In genomic region chr16:29208841-29209240, GRCm38 (mm10) we compare ENCODE assay signal across 14 mouse cellular contexts. TPM values are rescaled to one million over a fixed set of nuclear protein-coding genes. Genes with fewer than 3 reads are reported as not detected.
DNase-seq lines count a peak whose midpoint lies in the region; ATAC-seq lines count a peak whose summit lies in the region.
"Had no signal": no experiment of that assay in that cellular context is flagged by ENCODE, and none has a peak within 500 bp of the region (broad histone marks: within the 10 kb centered on the region; RNA-seq: fewer than 3 reads in every experiment).

No protein-coding gene starts in this region.

- peaks cover 20% of the 10 kb centered on the region for H3K4me1 ChIP-seq in hindbrain, embryonic 16.5 days (ENCODE audit: control insufficient read depth, insufficient read depth, low read depth, low read length)

- peak; percentile 12 to 34 for DNase-seq in left cerebral cortex, adult 18-20 months (ENCODE audit: low spot score in 2 of 2)
- no peak for DNase-seq in left cerebral cortex, adult 11 months (ENCODE audit: low spot score)
- DNase-seq in cerebellum, postnatal 14 days = peak; percentile 33 to 56
- peak; percentile 62 to 78 for DNase-seq in heart, adult 18-20 months
- DNase-seq in heart, postnatal 14 days = peak; percentile 16 to 47
- DNase-seq in ovary, postnatal 14 days (ENCODE audit: low spot score) = no peak
- no peak for DNase-seq in adipocyte (ENCODE audit: low spot score)
- DNase-seq: kidney, adult 11 months; lung, postnatal 14 days had no signal

- intact Hi-C loops in heart, postnatal 14 days (cut with DNase I) = loop anchor here (10.0 kb wide), 1 partner anchor 374 kb away; no protein-coding TSS in a partner anchor

- H3K9me3 ChIP-seq in hindbrain, embryonic 16.5 days (ENCODE audit: control insufficient read depth, low read length) = no peaks in the 10 kb centered on the region
- H3K9me3 ChIP-seq: forebrain, embryonic 10.5 days; hindbrain, embryonic 10.5 days had no signal

- no peak for ATAC-seq in hindbrain, embryonic 16.5 days
- ATAC-seq: CD4-positive, CD25-positive, alpha-beta regulatory T cell, adult 4 months; Patski had no signal

- H3K4me2 ChIP-seq in hindbrain, embryonic 16.5 days (ENCODE audit: low read length) = no peak overlapping the region

- H3K36me3 ChIP-seq in hindbrain, embryonic 16.5 days (ENCODE audit: control insufficient read depth, insufficient read depth, low read length) = no peaks in the 10 kb centered on the region
- H3K36me3 ChIP-seq: forebrain, embryonic 10.5 days; hindbrain, embryonic 10.5 days had no signal

- no peak overlapping the region for H3K4me3 ChIP-seq in hindbrain, embryonic 16.5 days (ENCODE audit: low read length)

- H3K9ac ChIP-seq in hindbrain, embryonic 16.5 days (ENCODE audit: low read depth, low read length) = no peak overlapping the region

- H3K27ac ChIP-seq in hindbrain, embryonic 16.5 days (ENCODE audit: low read depth, low read length) = no peak overlapping the region
- H3K27ac ChIP-seq: forebrain, embryonic 10.5 days had no signal

- WGBS in hindbrain, embryonic 16.5 days = 78% methylated on average over 7 of the region's 7 CpGs

- no peaks in the 10 kb centered on the region for H3K27me3 ChIP-seq in hindbrain, embryonic 16.5 days (replicated peaks; ENCODE audit: control insufficient read depth, insufficient read depth, low read length)

RNA-seq across cellular contexts. Expression of gene Hrasls, which starts 0.7 kb away (rescaled TPM):
- total RNA-seq in left cerebral cortex, adult 18-20 months (2021) = 10 to 100 TPM; 31.4 to 39.0 TPM
- total RNA-seq in heart, adult 18-20 months (2021) = 10 to 100 TPM; 30.1 to 30.2 TPM
- 10 to 100 TPM; 15.8 to 16.5 TPM for total RNA-seq in heart, postnatal 14 days (2021)
- 7.6 and 7.9 TPM in 2 replicates for polyA plus RNA-seq in hindbrain, embryonic 16.5 days (2015; fragmentation: Nextera tagmentation; extraction: Ambion mirVana)
- polyA plus RNA-seq: CD4-positive, CD25-positive, alpha-beta regulatory T cell, adult 4 months; Patski had no signal

Comparison
In these comparisons a context has a peak if more than half of its experiments do, and no peak if none do; other contexts are left out.
1. DNase-seq: peak in left cerebral cortex, adult 18-20 months (2 of 2), cerebellum, postnatal 14 days (2 of 2), heart, adult 18-20 months (2 of 2) and heart, postnatal 14 days (2 of 2); none in left cerebral cortex, adult 11 months (single experiment), ovary, postnatal 14 days (single experiment) and adipocyte (single experiment).